Mouse (Mus musculus) left cerebral cortex, adult 2 months (tissue): ENCODE measurements at regions not wholly inside any gene's neighbourhood (a gene's known extent, or its start where the extent isn't known, plus 50 kb on each side); places are given as distances from the start of the nearest gene placed in this dataset.

Experiments
- DNase-seq, 2 experiments: peaks; one replicate each; pipeline ENCODE4 v3.0.0; 2021 to 2022; ENCODE audit warnings: low spot score in 2 of 2, mixed read lengths in 1 of 2; ENCODE audit errors: extremely low spot score in 1 of 2
- H3K27ac ChIP-seq: fragments of 200-600 bp; 2 replicates; pipeline ENCODE4 v1.8.1; 2022
- H3K4me3 ChIP-seq: fragments of 200-600 bp; 2 replicates; pipeline ENCODE4 v1.8.1; 2022
- CTCF ChIP-seq: fragments of 200-600 bp; IDR thresholded peaks from 2 replicates; pipeline ENCODE4 v1.8.1; 2022; ENCODE audit warnings: antibody characterized with exemption, mild to moderate bottlenecking, moderate library complexity
- intact Hi-C: fragments of 180-260 bp; cut with DNase I; formaldehyde crosslinking; loops from one replicate; pipeline ENCODE4 v1.15.1; 2025

DNA sequence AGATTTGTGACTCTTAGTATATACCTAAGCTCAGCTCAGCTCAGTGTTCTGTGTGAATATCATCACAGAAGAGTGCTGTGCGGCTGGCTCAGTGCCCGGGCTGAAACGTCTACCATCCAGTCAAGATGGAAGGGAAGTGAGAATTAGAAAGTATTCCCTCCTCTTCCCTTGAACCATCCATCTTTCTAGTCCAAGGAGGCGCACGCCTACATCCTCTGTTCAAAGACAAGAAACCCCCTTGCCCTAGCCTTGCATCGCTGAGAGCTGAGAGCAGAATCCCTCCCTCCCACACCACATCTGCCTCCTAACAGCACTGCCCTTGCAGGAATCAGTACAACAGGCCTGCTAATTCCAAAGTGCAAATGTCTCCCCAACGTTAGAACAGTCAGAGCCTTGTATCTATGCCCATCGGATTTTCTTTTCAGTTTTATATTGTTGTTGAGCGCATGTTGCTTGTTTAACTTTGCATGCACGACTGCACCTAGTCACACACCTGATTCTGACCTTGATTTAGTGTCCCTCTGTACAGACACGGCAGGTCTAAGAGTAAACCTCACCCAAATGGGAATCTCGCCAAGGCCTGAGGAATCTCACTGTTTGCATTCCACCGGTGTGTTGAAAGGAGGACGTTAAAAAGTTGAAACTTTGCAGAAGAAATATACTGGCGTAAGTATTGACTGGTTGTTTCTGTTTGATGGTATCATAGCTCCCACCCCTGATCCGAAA lies 222.2 kb downstream of the Parm1 start:
- Histone ChIP-seq H3K27ac (no peak overlapping the region), H3K4me3 (no peak overlapping the region)
- intact Hi-C loops, result no loop called here
- DNase-seq, result peak; percentile 45 to 49
- TF ChIP-seq CTCF, result no peak

DNA sequence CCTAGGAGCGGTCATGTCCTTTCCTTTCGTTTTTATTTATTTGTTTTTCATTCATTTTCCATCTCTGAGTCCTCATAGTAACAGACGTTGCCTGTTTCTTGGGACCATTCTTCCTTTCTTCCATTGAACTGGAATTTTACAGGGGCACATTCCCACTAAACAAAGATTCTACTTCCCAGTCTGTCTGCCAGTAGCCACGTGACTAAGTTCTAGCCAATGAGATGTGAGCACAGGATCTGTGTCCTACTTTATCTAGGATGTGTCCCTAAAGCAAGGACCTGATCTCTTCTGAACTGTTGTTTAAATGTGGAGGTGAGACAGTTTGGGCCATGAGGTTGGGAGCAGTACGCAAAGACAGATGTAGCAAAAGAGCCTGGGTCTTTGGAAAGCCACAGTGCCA lies 214.6 kb downstream of the Parm1 start:
- intact Hi-C loops, result no loop called here

DNA sequence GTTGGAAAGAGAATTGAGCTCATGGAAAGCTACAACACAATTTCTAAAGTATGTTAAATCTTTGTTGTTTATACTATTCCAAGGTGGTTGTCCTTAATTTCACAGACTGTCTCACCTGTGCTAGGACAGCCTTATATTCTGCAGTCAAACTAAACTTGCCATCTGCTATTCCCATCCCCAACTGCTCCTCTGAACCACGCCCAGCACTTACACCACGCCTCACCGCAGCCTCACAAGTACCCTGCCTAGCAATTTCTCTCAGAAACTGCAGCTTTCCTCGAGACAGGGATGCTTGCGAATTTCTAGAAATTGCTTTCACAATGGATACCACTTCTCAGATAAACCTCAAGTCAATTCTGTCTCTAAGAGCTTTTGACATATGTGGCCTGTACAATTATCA lies 213.7 kb downstream of the Parm1 start:
- Histone ChIP-seq H3K4me3 (no peak overlapping the region), H3K27ac (no peak overlapping the region)
- intact Hi-C loops, result no loop called here
- TF ChIP-seq CTCF, result no peak
- no peak for DNase-seq

More for the DNA sequence above, 214.6 kb downstream of the Parm1 start:
- no peak overlapping the region for H3K4me3 ChIP-seq
- no peak for TF ChIP-seq CTCF
- DNase-seq, result no peak
- H3K27ac ChIP-seq, result no peak overlapping the region

DNA sequence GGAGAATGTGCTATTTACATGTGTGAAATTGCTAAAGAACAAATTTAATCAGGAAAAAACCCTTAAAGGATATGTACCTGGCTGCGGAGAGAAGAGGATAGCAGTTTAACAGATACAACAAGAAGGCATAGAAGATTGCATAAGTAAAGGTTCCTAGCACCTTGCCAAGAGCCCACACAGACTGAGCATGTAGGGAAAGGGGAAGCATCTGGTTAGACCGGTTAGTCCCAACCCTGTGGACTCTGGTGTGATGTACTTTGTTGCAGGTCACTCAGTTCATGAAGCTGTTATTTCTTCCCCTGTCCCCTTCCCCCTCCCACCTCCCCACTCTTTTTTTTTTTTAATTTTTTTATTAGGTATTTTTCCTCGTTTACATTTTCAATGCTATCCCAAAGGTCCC lies 212.5 kb downstream of the Parm1 start:
- no peak for TF ChIP-seq CTCF
- DNase-seq, result no peak
- no peak overlapping the region for H3K4me3 ChIP-seq
- intact Hi-C loops, result no loop called here
- H3K27ac ChIP-seq, result no peak overlapping the region

DNA sequence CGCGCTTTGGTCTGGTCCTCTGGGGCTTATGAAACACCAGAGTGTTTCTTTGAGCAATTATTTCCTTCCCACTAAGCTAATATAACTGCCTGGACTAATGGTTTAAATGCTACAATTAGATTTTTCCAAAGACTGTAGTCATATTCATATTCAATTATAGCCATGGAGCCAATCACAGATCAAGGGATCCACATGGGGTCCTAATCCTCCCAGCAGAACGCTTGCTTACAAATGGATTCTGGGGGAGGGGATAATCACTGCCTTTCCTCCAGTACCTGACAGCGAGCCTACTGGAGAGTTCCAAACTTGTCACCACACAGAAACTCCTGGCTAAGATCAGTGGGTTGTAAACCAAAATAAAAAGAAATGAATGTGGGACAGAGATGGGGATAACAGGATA lies 212.0 kb downstream of the Parm1 start:
- intact Hi-C loops, result no loop called here
- TF ChIP-seq CTCF, result no peak
- Histone ChIP-seq H3K27ac (no peak overlapping the region), H3K4me3 (no peak overlapping the region)
- no peak for DNase-seq

DNA sequence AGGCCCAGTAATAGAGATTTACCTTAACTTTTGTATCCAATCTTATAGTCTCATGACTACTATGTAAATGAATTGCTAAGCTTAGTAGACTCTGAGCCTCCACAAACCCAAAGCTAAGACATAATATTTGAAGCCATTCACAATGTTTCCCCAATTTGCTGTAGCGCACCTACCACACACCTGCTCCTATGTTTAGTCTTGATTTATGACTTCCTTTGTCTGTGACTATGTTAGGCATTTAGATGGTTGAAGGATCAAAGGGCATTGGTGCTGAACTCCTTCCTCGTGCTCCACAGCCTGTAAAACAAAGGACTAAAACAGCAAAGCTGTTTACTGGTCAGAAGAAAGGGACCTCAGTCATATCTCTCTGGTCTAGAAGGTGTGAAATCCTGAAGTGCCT lies 210.0 kb downstream of the Parm1 start:
- Histone ChIP-seq H3K4me3 (no peak overlapping the region), H3K27ac (no peak overlapping the region)
- no peak for TF ChIP-seq CTCF
- no peak for DNase-seq
- intact Hi-C loops, result no loop called here

DNA sequence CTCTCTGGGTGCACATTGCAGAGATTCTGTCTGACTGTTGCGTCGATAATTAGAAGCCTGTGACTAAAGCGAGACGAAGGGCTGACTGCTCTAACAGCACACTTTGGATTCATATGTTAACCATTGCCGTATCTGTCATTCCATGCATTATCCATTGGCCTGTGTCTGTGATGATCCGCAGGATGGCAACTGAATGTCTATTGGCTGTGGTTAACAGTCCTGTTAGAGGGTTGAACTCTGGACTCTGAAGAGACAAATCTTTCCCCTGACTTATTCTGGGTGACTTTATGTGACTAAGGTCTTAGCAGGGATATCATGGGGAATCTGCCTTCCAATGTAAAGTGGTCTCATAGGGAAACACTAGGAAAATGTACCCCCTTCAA lies 208.7 kb downstream of the Parm1 start:
- no peak for TF ChIP-seq CTCF
- DNase-seq, result no peak
- H3K27ac ChIP-seq, result no peak overlapping the region
- no peak overlapping the region for H3K4me3 ChIP-seq
- intact Hi-C loops, result no loop called here

DNA sequence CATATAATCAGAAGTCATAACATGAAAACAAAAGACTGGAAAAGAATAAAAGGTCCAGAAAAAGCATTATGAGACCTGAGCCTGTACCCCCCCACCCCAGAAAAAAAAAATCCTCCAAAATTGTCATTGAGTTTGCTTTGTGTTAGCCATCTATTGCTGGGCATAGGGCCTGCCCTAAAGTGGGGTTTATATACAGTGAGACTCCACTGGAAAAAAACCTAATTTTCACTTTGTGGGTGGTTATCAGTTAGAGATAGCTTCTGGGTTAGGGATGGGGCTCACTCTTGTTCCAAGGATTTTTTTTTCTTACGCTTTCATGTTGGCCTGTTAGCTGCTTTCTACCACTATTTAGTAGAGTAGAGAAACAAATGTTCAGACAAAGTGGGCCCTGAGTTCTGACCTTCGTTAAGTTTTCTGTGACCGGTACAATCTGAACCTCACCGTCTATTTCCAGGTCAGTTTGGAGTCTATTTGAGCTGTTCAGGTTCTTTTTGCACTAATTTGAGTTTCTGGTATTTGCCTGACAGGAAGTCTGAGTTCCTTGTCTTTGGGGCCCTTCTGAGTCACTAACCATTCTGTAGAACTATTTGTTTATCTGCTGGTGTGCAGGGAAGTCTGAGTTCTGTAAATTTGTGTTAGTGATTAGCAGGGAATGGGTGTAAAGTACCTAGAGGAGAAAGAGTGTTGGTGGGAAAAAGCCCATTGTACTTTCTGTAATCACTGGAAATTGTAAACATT lies 208.1 kb downstream of the Parm1 start:
- H3K27ac ChIP-seq, result no peak overlapping the region
- DNase-seq, result no peak
- H3K4me3 ChIP-seq, result no peak overlapping the region
- no peak for TF ChIP-seq CTCF
- intact Hi-C loops, result no loop called here

DNA sequence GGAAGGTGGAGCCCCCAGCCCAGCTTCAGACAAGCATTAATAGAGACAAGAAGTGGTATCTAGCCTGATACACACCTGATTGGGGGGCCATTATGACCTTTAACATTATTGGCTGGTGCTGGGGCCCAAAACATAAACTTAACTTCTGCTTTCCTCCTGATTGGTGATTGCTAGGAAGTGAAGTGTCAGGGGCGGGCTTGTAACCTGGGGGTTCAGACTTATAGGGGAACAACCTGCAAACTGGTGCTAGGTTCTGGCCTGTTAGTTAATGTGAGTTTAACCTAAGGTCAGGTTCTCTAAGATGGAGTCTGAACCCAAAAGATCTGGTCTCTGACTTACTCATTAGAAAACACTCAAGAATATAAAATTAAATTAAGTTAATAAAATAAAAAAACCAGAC lies 207.5 kb downstream of the Parm1 start:
- Histone ChIP-seq H3K27ac (no peak overlapping the region), H3K4me3 (no peak overlapping the region)
- intact Hi-C loops, result no loop called here
- TF ChIP-seq CTCF, result no peak
- no peak for DNase-seq

DNA sequence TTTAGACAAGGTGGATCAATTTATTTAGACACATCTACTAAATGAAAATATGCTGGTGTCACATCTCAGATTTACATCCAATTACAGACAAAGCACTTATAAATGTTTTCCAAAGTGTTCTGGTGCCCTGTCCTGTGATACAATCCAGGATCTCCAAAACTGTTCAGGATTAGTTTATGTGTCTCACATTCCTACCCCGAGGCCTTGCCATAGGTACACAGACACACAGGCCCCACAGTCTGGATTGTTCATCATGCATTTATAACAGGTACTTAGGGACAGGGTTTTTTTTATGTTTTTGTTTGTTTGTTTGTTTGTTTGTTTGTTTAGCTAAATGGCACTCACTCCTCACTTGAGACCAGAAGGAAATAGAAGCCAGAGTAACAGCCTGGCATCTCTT lies 206.0 kb downstream of the Parm1 start:
- no peak for DNase-seq
- H3K4me3 ChIP-seq, result no peak overlapping the region
- H3K27ac ChIP-seq, result no peak overlapping the region
- TF ChIP-seq CTCF, result no peak
- intact Hi-C loops, result no loop called here

DNA sequence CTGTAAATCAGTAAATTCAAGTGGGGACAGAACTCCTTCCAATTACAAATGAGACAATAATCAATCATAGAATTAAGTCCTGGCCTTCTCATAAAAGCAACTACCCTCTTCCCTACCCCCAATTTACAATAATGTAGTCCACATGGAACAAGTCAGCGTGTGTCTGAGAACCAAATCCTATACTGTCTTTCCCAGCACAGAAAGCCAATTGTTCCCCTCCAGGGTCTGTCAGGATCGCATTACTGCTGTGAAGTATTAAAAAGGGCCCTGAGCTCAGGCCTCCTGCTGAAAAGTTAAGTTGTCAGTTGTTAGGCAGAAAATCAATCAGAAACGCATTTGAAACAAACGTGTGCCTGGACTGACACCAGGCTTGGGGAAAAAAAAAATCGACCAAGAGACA lies 205.6 kb downstream of the Parm1 start:
- TF ChIP-seq CTCF, result no peak
- intact Hi-C loops, result no loop called here
- Histone ChIP-seq H3K4me3 (no peak overlapping the region), H3K27ac (no peak overlapping the region)
- DNase-seq, result no peak

DNA sequence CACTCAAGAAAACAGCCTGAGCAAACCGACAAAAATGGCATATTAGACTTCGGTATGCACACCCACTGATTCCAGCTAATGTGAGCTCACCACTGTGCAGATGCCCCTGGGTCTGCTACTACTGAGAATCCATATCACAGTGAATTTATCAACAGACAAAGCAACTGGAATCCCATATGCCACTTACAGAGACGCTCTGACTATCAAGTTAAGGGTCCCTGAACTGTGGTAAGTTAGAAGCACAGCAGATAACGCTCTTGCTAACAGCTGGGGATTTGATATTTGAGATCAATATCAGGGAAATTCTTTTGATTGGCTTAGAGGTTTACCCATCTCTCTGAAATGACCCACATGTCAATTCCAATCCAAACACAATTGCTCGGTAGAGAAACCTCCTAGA lies 205.0 kb downstream of the Parm1 start:
- intact Hi-C loops, result no loop called here
- Histone ChIP-seq H3K27ac (no peak overlapping the region), H3K4me3 (no peak overlapping the region)
- TF ChIP-seq CTCF, result no peak
- no peak for DNase-seq
